Mouse (Mus musculus) embryonic facial prominence, embryonic 10.5 days (tissue): ENCODE measurements at regions not wholly inside any gene's neighbourhood (a gene's known extent, or its start where the extent isn't known, plus 50 kb on each side); places are given as distances from the start of the nearest gene placed in this dataset.

Experiments
- DNase-seq: peaks from one replicate; pipeline ENCODE4 v3.0.0-alpha.2; 2017; ENCODE audit warnings: low spot score
- H3K27ac ChIP-seq: fragments of 300-500 bp; sonication (generic); replicated peaks from 2 replicates; pipeline ENCODE4 v1.5.1; 2016; ENCODE audit warnings: mild to moderate bottlenecking
- H3K27me3 ChIP-seq: fragments of 300-500 bp; sonication (generic); replicated peaks from 2 replicates; pipeline ENCODE4 v1.6.1; 2016; ENCODE audit warnings: low read depth, mild to moderate bottlenecking; ENCODE audit not compliant: poor library complexity, severe bottlenecking
- H3K36me3 ChIP-seq: fragments of 300-500 bp; sonication (generic); replicated peaks from 2 replicates; pipeline ENCODE4 v1.6.1; 2016; ENCODE audit warnings: mild to moderate bottlenecking, moderate library complexity
- H3K4me1 ChIP-seq: fragments of 300-500 bp; sonication (generic); 2 replicates; pipeline ENCODE4 v1.6.1; 2016
- H3K4me3 ChIP-seq: fragments of 300-500 bp; sonication (generic); 2 replicates; pipeline ENCODE4 v1.5.1; 2016; ENCODE audit warnings: mild to moderate bottlenecking, moderate library complexity
- H3K9me3 ChIP-seq: fragments of 300-500 bp; sonication (generic); 2 replicates; pipeline ENCODE4 v1.6.1; 2016; ENCODE audit warnings: mild to moderate bottlenecking
- WGBS: fragments of 180-500 bp; shearing (Covaris S2); methylation state at CpG from one replicate; pipeline ENCODE4 v1.1.7; 2016; 5-methylcytosine and 5-hydroxymethylcytosine counted together

GRCm38 (mm10) chr8:126666327-126667085 is 72.7 kb upstream of the Irf2bp2 start:
- H3K27me3 ChIP-seq = 0 out of 2 replicates have a peak, but pooled peaks cover 8% of the 10 kb centered on the region
- peaks cover 85% of the 10 kb centered on the region for H3K4me1 ChIP-seq
- WGBS = under 1% methylated on average over 15 of the region's 15 CpGs
- H3K4me3 ChIP-seq = peak overlapping the region; percentile 40
- peak overlapping the region; percentile 90 for H3K27ac ChIP-seq
- peak; percentile 87 for DNase-seq
- no peaks in the 10 kb centered on the region for H3K36me3 ChIP-seq
- no peaks in the 10 kb centered on the region for H3K9me3 ChIP-seq

- DNase-seq = peak; percentile 31
- peak overlapping the region; percentile 90 for H3K27ac ChIP-seq
- H3K4me1 ChIP-seq = peaks cover 93% of the 10 kb centered on the region
- WGBS = 42% methylated on average over 18 of the region's 18 CpGs
- H3K27me3 ChIP-seq = 0 out of 2 replicates have a peak, but pooled peaks cover 8% of the 10 kb centered on the region
- H3K36me3 ChIP-seq = no peaks in the 10 kb centered on the region
- H3K4me3 ChIP-seq = peak overlapping the region; percentile 40
- no peaks in the 10 kb centered on the region for H3K9me3 ChIP-seq
Measured at GRCm38 (mm10) chr8:126665581-126666241, 71.9 kb upstream of the Irf2bp2 start.

- WGBS = 75% methylated on average over 5 of the region's 5 CpGs
- DNase-seq = no peak
Measured at GRCm38 (mm10) chr8:126664891-126665290, 71.1 kb upstream of the Irf2bp2 start.

GRCm38 (mm10) chr8:126662797-126663784 is 69.3 kb upstream of the Irf2bp2 start:
- 50% methylated on average over 14 of the region's 14 CpGs for WGBS
- Histone ChIP-seq H3K36me3 (no peaks in the 10 kb centered on the region), H3K4me3 (no peak overlapping the region), H3K27ac (peak overlapping the region; percentile 90), H3K4me1 (peaks cover 92% of the 10 kb centered on the region), H3K27me3 (0 out of 2 replicates have a peak, but pooled peaks cover 7% of the 10 kb centered on the region), H3K9me3 (no peaks in the 10 kb centered on the region)
- no peak for DNase-seq

More at GRCm38 (mm10) chr8:126664891-126665290, 71.1 kb upstream of the Irf2bp2 start:
- Histone ChIP-seq H3K4me1 (peaks cover 99% of the 10 kb centered on the region), H3K36me3 (no peaks in the 10 kb centered on the region), H3K4me3 (no peak overlapping the region), H3K27ac (peak overlapping the region; percentile 90; the same call in 1 of the 2 replicates), H3K27me3 (0 out of 2 replicates have a peak, but pooled peaks cover 8% of the 10 kb centered on the region), H3K9me3 (no peaks in the 10 kb centered on the region)

GRCm38 (mm10) chr8:126662151-126662550 is 68.4 kb upstream of the Irf2bp2 start:
- H3K27ac ChIP-seq = peak overlapping the region; percentile 90
- 51% methylated on average over 5 of the region's 5 CpGs for WGBS
- no peaks in the 10 kb centered on the region for H3K27me3 ChIP-seq
- DNase-seq = no peak
- H3K4me1 ChIP-seq = peaks cover 87% of the 10 kb centered on the region
- H3K4me3 ChIP-seq = no peak overlapping the region
- no peaks in the 10 kb centered on the region for H3K9me3 ChIP-seq
- no peaks in the 10 kb centered on the region for H3K36me3 ChIP-seq

GRCm38 (mm10) chr8:126661511-126662142 is 67.8 kb upstream of the Irf2bp2 start:
- peak; percentile 39 for DNase-seq
- Histone ChIP-seq H3K27me3 (no peaks in the 10 kb centered on the region), H3K27ac (peak overlapping the region; percentile 90), H3K9me3 (no peaks in the 10 kb centered on the region), H3K4me3 (peak overlapping the region; percentile 25), H3K36me3 (no peaks in the 10 kb centered on the region), H3K4me1 (peaks cover 86% of the 10 kb centered on the region)
- 55% methylated on average over 14 of the region's 14 CpGs for WGBS

- Histone ChIP-seq H3K9me3 (no peaks in the 10 kb centered on the region), H3K27me3 (no peaks in the 10 kb centered on the region), H3K27ac (peak overlapping the region; percentile 90), H3K4me1 (peaks cover 85% of the 10 kb centered on the region), H3K36me3 (no peaks in the 10 kb centered on the region), H3K4me3 (peak overlapping the region; percentile 25)
- peak; percentile 51 for DNase-seq
- WGBS = 33% methylated on average over 12 of the region's 12 CpGs
Measured at GRCm38 (mm10) chr8:126660658-126661316, 67.0 kb upstream of the Irf2bp2 start.

GRCm38 (mm10) chr8:126659691-126660657 is 66.2 kb upstream of the Irf2bp2 start:
- H3K4me1 ChIP-seq = peaks cover 84% of the 10 kb centered on the region
- no peaks in the 10 kb centered on the region for H3K9me3 ChIP-seq
- no peaks in the 10 kb centered on the region for H3K27me3 ChIP-seq
- H3K27ac ChIP-seq = peak overlapping the region; percentile 90
- DNase-seq = peak; percentile 44
- H3K4me3 ChIP-seq = peak overlapping the region; percentile 25
- H3K36me3 ChIP-seq = no peaks in the 10 kb centered on the region
- 60% methylated on average over 12 of the region's 12 CpGs for WGBS

GRCm38 (mm10) chr8:126657546-126657945 is 63.8 kb upstream of the Irf2bp2 start:
- 69% methylated on average over 6 of the region's 6 CpGs for WGBS
- Histone ChIP-seq H3K4me3 (no peak overlapping the region), H3K4me1 (peaks cover 67% of the 10 kb centered on the region), H3K9me3 (no peaks in the 10 kb centered on the region), H3K27ac (peak overlapping the region; percentile 30; the same call in 1 of the 2 replicates), H3K36me3 (no peaks in the 10 kb centered on the region), H3K27me3 (no peaks in the 10 kb centered on the region)
- DNase-seq = no peak

- no peaks in the 10 kb centered on the region for H3K36me3 ChIP-seq
- 0 out of 2 replicates have a peak overlapping the region, but pooled peaks have one; percentile 0 for H3K27ac ChIP-seq
- H3K4me3 ChIP-seq = no peak overlapping the region
- no peaks in the 10 kb centered on the region for H3K27me3 ChIP-seq
- 76% methylated on average over 10 of the region's 10 CpGs for WGBS
- no peak for DNase-seq
- peaks cover 58% of the 10 kb centered on the region for H3K4me1 ChIP-seq
- H3K9me3 ChIP-seq = no peaks in the 10 kb centered on the region
Measured at GRCm38 (mm10) chr8:126656554-126657260, 62.9 kb upstream of the Irf2bp2 start.
